Mouse (Mus musculus) heart, embryonic 11.5 days (tissue): ENCODE results near the gene Atp5f1. TPM values are rescaled to one million over a fixed set of nuclear protein-coding genes. Genes with fewer than 3 reads are reported as not detected.
"Not testable (repeated sequence)": the region's sequence is repeated elsewhere in the genome, so short reads cannot be mapped to it uniquely, and the experiment has no call there.

Experiments used
- ATAC-seq: fragments of 200-750 bp; cut with Nextera tagmentation; replicated peaks from 2 replicates; pipeline ENCODE4 v1.8.0; 2017; ENCODE audit warnings: moderate library complexity; ENCODE audit not compliant: insufficient number of reproducible peaks, low FRiP score, low TSS enrichment
- H3K27ac ChIP-seq: fragments of 300-500 bp; sonication (generic); 2 replicates; pipeline ENCODE4 v1.5.1; 2014; ENCODE audit warnings: mild to moderate bottlenecking, low read depth, low read length
- H3K27me3 ChIP-seq: fragments of 300-500 bp; sonication (generic); 2 replicates; pipeline ENCODE4 v1.6.1; 2014; ENCODE audit warnings: mild to moderate bottlenecking, low read length, mixed read lengths; ENCODE audit not compliant: control insufficient read depth, insufficient read depth
- H3K36me3 ChIP-seq: fragments of 300-500 bp; sonication (generic); 2 replicates; pipeline ENCODE4 v1.6.1; 2014; ENCODE audit warnings: mild to moderate bottlenecking, low read length, moderate library complexity, mixed read lengths; ENCODE audit not compliant: control insufficient read depth, insufficient read depth
- H3K4me1 ChIP-seq: fragments of 300-500 bp; sonication (generic); 2 replicates; pipeline ENCODE4 v1.6.1; 2014; ENCODE audit warnings: low read length; ENCODE audit not compliant: control insufficient read depth, insufficient read depth
- H3K4me2 ChIP-seq: fragments of 300-500 bp; sonication (generic); 2 replicates; pipeline ENCODE4 v1.6.1; 2014; ENCODE audit warnings: mild to moderate bottlenecking, moderate library complexity
- H3K4me3 ChIP-seq: fragments of 300-500 bp; sonication (generic); 2 replicates; pipeline ENCODE4 v1.5.1; 2014; ENCODE audit warnings: low read depth, low read length
- H3K9ac ChIP-seq: fragments of 300-500 bp; sonication (generic); 2 replicates; pipeline ENCODE4 v1.6.1; 2014; ENCODE audit warnings: mild to moderate bottlenecking, low read depth, low read length, moderate library complexity
- H3K9me3 ChIP-seq: fragments of 300-500 bp; sonication (generic); replicated peaks from 2 replicates; pipeline ENCODE4 v1.6.1; 2016; ENCODE audit warnings: low read length; ENCODE audit not compliant: control insufficient read depth
- WGBS: fragments of 180-500 bp; shearing (Covaris S2); extraction: QIAGEN DNeasy Blood & Tissue Kit; methylation state at CpG from one replicate; pipeline ENCODE4 v1.1.7; 2014; ENCODE audit not compliant: insufficient replicate concordance; 5-methylcytosine and 5-hydroxymethylcytosine counted together
- polyA plus RNA-seq: library from polyadenylated mRNA; unstranded; fragments of >200 nt; fragmentation: Nextera tagmentation; extraction: Ambion mirVana; gene quantifications from 2 replicates; pipeline ENCODE4 v1.2.1, GENCODE M21; 2014

The Atp5f1 gene
- polyA plus RNA-seq, result 765 and 827 TPM in 2 replicates

DNA sequence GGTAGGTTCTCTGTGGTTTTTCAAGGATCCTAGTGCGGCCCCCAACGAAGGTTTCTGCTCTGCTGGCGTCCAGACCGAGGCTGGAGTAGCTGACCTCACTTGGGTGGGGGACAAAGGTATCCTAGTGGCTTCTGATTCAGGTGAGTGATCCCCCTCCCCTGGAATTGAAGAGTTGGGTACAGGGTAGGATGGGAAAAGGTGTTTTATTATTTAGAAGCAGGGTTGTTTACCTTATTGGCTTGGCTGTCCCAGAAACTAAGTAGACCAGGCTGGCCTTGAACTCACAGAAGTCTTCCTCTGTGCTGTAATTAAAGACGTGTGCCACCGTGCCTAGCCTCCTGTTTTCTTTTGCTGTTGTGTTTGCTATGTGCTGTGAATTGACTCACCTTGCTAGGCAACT is at the start of gene Atp5f1:
TSS of gene Atp5f1 (minus strand) at position 101 of the 400 bp plus-strand sequence.
- H3K9ac ChIP-seq, result peak within 1 kb of the TSS; percentile 99
- peaks cover 18% of the 10 kb centered on the region for H3K4me1 ChIP-seq
- 6% methylated on average over 6 of the region's 6 CpGs for WGBS
- no peak for ATAC-seq
- peaks cover 24% of the 10 kb centered on the region for H3K36me3 ChIP-seq
- H3K9me3 ChIP-seq, result no peaks in the 10 kb centered on the region
- no peaks in the 10 kb centered on the region for H3K27me3 ChIP-seq
- H3K4me2 ChIP-seq, result peak within 1 kb of the TSS; percentile 92
- H3K27ac ChIP-seq, result peak within 1 kb of the TSS; percentile 92
- peak within 1 kb of the TSS; percentile 98 for H3K4me3 ChIP-seq

DNA sequence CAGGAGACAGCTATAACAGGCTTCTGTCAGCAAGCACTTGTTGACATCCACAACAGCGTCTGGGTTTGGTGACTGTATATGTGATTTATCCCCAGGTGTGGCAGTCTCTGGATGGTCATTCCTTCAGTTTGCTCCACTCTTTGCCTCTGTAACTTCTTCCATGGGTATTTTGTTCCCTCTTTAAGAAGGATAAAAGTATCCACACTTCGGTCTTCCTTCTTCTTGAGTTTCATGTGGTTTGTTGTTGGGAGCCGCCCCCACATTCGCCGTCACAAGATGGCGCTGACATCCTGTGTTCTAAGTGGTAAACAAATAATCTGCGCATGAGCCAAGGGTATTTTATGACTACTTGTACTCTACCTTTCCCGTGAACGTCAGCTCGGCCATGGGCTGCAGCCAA is 43.5 kb upstream of the Atp5f1 start:
- H3K4me3 ChIP-seq, H3K27ac ChIP-seq, H3K4me2 ChIP-seq, H3K4me1 ChIP-seq, H3K27me3 ChIP-seq, H3K9me3 ChIP-seq, H3K9ac ChIP-seq, H3K36me3 ChIP-seq, ATAC-seq: not testable (repeated sequence)
- 57% methylated on average over 10 of the region's 10 CpGs for WGBS

DNA sequence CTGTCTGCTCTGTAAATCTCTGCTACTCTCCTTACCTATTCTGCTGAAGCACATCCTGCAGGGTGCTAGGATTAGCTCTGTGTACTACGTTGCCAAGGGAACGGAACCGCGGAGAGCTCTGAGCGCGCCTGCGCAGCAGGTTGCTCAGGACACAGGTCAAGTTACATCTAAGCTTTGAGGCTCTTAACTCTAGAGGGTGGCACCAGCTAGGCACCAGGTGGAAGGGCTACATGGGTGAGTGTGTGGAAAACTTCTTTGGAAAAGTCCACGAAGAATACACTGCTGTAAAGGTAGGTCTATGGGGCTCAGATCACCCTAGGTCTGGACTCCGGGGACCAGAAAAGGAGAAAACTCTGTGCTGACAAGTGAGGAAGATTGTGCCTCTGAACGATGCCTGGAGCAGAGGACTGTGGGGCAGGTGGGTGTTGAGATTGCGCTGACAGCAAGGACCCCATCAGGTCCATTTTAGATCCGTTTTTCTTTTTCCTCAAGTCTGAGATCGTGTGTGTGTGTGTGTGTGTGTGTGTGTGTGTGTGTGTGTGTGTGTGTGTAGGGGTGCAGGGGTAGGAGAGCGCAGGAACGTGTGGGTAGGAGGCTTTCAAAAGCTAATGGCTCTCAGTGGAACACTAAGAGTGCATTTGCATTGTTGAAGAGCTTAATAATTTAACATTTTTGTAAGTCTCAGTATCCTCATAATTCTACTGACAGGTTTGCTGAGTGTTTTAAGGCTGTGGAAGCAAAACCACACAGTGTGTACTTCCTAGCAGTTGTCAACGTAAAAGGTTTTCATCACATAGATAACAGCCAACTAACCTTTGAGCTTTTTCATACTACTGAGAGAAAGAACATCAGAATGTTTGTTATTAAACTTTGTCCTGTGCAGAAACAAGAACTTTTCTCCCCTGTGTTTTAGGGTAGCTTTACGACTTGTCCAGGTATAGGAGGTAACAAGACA is 41.8 kb upstream of the Atp5f1 start:
- H3K9me3 ChIP-seq, result no peaks in the 10 kb centered on the region
- H3K4me3 ChIP-seq, result no peak overlapping the region
- no peaks in the 10 kb centered on the region for H3K36me3 ChIP-seq
- peak overlapping the region; percentile 55 for H3K4me2 ChIP-seq
- no peak overlapping the region for H3K27ac ChIP-seq
- H3K4me1 ChIP-seq, result no peaks in the 10 kb centered on the region; the same call in 1 of the 2 replicates
- peak; percentile 63; the same call in 1 of the 2 replicates for ATAC-seq
- 21% methylated on average over 17 of the region's 17 CpGs for WGBS
- no peak overlapping the region for H3K9ac ChIP-seq
- H3K27me3 ChIP-seq, result no peaks in the 10 kb centered on the region

DNA sequence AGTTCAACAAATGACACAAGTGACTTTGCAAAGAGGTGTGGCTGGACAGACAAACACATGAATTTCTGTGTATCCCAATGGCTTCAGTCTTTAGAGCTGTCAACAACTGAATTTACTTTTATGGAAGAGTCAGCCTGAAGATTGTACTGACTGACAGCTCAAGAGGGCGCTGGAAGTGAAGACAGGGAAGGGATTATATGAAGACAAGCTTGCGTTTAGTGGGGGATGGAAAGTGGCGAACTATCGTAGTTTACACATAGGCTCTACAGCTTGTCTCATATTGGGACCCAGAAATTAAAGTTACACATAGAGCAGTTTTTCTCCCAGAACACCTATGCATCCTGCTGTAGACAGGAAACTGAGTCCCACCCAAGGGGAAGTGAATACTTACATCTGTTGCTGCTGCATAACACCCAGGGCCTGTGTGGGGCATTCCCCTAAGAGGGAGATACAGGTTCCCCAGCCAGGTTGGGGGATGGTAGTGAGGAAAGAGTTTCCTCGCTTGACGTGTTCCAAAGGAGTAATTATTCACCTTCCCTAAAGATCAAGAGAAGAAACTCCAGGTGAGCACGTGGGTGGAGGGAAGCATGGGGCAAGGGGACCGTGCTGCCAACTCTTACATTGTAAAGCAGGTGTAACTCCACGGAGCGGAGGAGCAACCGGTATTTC is 40.9 kb upstream of the Atp5f1 start:
- Histone ChIP-seq H3K9me3 (no peaks in the 10 kb centered on the region), H3K27me3 (no peaks in the 10 kb centered on the region), H3K9ac (no peak overlapping the region), H3K4me1 (no peaks in the 10 kb centered on the region; the same call in 1 of the 2 replicates), H3K4me2 (peak overlapping the region; percentile 55), H3K36me3 (no peaks in the 10 kb centered on the region), H3K4me3 (no peak overlapping the region), H3K27ac (no peak overlapping the region)
- WGBS, result 16% methylated on average over 11 of the region's 11 CpGs
- no peak; the same call in 1 of the 2 replicates for ATAC-seq

DNA sequence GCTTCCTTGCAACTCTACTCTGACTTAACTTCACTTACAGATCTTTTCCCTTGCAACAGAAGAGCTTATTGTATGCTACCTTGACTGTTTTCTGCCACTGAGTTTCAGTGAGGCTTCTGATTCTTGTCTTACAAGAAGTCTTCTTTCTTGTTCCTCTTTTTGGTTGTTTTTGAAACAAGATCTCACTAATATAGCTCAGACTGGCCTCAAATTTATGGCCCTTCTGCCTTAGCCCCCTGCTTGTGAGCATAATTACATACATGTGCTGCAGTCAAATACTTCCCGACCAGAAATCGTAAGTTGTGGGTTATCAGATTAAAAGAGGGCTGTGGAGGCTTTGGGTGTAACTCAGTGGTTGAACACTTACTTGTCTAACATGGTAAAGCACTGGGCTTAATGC is 34.8 kb upstream of the Atp5f1 start:
- no peak overlapping the region for H3K4me2 ChIP-seq
- H3K27ac ChIP-seq, result no peak overlapping the region
- no peak overlapping the region for H3K9ac ChIP-seq
- 73% methylated on average over 2 of the region's 2 CpGs for WGBS
- H3K4me1 ChIP-seq, result no peaks in the 10 kb centered on the region
- no peaks in the 10 kb centered on the region for H3K36me3 ChIP-seq
- ATAC-seq, result no peak
- H3K4me3 ChIP-seq, result no peak overlapping the region
- no peaks in the 10 kb centered on the region for H3K9me3 ChIP-seq
- H3K27me3 ChIP-seq, result no peaks in the 10 kb centered on the region

DNA sequence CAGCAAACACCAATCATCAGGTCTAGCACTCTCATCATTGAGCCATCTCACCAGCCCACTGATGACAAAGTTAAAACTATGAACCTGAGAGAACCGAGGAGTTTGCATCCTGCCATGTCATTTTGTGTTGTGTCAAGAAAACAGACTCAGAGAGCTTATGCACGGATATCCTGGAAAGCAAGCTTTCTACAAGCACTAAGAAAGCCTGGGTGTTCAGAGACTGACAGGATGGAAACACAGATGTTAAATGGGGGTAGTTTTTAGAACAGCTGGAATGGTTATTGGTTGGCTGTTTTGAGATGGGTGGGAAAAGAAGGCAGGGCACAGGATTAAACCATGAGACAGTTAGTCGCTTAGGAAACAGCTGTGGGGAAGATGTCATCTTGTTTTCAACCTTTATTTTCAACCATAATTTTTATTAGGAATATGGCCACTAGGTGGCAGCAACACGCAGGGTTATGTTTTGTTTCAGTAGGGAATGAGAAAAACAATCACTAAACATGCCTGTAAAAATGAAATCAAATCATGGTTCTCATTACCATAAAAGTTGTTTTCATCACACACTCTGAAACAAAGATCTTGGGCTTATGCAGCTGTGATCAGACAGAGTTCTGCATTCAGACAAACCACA is 31.9 kb upstream of the Atp5f1 start:
- Histone ChIP-seq H3K4me2 (no peak overlapping the region), H3K9ac (no peak overlapping the region), H3K4me1 (no peaks in the 10 kb centered on the region), H3K27ac (no peak overlapping the region), H3K36me3 (no peaks in the 10 kb centered on the region), H3K27me3 (no peaks in the 10 kb centered on the region), H3K9me3 (no peaks in the 10 kb centered on the region), H3K4me3 (no peak overlapping the region)
- WGBS, result 28% methylated on average over 4 of the region's 4 CpGs
- no peak for ATAC-seq

DNA sequence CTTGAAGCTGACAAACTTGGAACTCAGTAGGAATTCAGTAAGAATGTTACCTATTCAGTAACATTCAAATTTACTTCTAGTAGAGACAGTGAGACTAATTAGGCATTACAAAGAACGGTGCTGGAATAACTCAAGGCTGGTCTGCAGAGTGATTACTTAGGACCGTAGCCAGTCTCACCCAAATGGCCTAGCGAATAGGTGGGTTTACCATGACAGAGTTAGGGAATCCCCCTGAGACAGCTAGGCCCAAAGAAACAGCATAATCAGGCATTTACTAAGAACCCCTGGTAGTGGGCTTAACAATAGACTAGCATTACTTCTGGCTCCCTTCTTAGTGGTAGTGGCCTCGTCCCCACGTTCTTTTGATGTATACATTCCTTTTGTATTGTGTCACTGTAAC is 29.7 kb upstream of the Atp5f1 start:
- not testable (repeated sequence) for H3K4me2 ChIP-seq, H3K27me3 ChIP-seq, H3K4me1 ChIP-seq, H3K9me3 ChIP-seq, ATAC-seq, H3K36me3 ChIP-seq, H3K9ac ChIP-seq, H3K27ac ChIP-seq, H3K4me3 ChIP-seq
- WGBS, result 60% methylated on average over 5 of the region's 5 CpGs

DNA sequence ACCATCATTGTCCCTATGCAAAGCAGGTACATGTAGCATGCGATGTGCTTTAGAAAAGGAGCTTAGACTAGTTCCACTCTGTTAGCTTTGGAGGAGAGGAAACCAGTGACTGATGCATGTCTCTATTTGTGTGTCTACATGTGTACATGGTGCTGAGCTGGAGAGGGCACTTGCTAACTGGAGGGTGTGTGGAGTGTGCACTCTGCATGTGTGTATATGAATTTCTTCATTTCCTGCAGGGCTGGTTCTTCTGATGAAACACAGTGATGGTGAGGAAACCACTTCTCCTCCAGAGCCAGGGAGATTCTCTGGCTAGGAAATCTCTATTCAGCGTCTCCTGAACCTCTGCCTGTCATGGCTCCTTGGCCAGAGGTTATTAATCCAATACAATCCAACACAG is 14.3 kb upstream of the Atp5f1 start:
- Histone ChIP-seq H3K27me3 (no peaks in the 10 kb centered on the region), H3K4me1 (no peaks in the 10 kb centered on the region), H3K9me3 (no peaks in the 10 kb centered on the region), H3K36me3 (no peaks in the 10 kb centered on the region), H3K4me3 (no peak overlapping the region), H3K4me2 (no peak overlapping the region), H3K9ac (no peak overlapping the region), H3K27ac (no peak overlapping the region)
- no peak for ATAC-seq
- WGBS, result 90% methylated on average over 2 of the region's 2 CpGs
